Mouse (Mus musculus): ENCODE results near the gene Atp13a1. TPM values are rescaled to one million over a fixed set of nuclear protein-coding genes. Genes with fewer than 3 reads are reported as not detected.

Atp13a1 gene
- total and polyA plus RNA-seq, 3 experiments: 36.6 to 53.3 (median 51.0) TPM

DNA sequence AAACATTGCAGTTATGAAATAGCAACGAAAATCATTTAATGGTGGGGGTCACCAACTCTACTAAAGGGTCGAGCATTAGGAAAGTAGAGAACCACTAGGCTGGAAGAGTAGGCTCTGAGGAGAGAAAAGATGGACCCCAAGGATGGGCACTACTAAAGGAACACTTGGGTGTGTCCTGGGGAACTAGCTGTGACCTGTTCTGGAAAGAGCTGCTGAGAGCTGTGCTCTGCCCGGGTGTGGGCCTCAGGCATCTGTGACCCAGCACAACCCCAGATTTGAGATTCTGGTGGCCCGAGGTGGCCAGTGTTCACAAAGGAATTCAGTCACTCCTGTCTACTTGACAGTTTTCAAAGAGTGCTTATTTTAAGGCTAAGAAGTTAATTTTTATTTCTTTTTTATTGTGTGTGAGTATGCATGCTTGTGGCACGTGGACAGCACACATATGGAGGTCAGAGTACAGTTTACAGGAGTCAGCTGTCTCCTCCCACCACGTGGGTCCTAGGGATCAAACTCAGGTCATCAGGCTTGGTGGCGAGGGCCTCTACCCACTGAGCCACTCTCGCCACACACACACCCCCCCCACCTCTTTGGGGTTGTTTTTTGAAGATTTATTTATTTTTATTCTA is 46.2 kb downstream of the Atp13a1 start:
- H3K9ac ChIP-seq (ENCODE audit: insufficient read depth, low read depth): no peak overlapping the region
- H3K27me3 ChIP-seq (replicated peaks): no peaks in the 10 kb centered on the region
- peaks cover 0 to 7% of the 10 kb centered on the region in 2 experiments; a peak in 2 of 4 replicates for H3K4me1 ChIP-seq (ENCODE audit: control insufficient read depth in 1 of 2, insufficient read depth in 2 of 2)
- no peak overlapping the region for H3K27ac ChIP-seq (ENCODE audit: insufficient read depth, low read depth)
- in situ Hi-C loops (cut with MboI; ENCODE audit: low pct_ligation_motif_present, low pct_unique_long_range_greater_than_20kb, low sequenced_read_pairs): no loop called here
- no peaks in the 10 kb centered on the region for H3K9me3 ChIP-seq (replicated peaks; ENCODE audit: low read length)
- H3K4me2 ChIP-seq (ENCODE audit: insufficient read depth, low read depth, poor library complexity, severe bottlenecking): no peak overlapping the region
- TF ChIP-seq KAT2A (IDR thresholded peaks at IDR 0.05; ENCODE audit: insufficient replicate concordance, low read length) (no peak), MEF2A (IDR thresholded peaks at IDR 0.05; ENCODE audit: borderline replicate concordance, low read depth, low read length) (no peak), TCF12 (IDR thresholded peaks at IDR 0.05; ENCODE audit: low read depth, low read length) (no peak), BHLHE40 (IDR thresholded peaks at IDR 0.05; ENCODE audit: low read depth, low read length) (no peak), JUND (conservative IDR thresholded peaks at IDR 0.05; ENCODE audit: low read depth, low read length) (no peak), CHD1 (IDR thresholded peaks at IDR 0.05; ENCODE audit: low read depth, low read length) (no peak), USF1 (IDR thresholded peaks at IDR 0.05; ENCODE audit: low read depth, low read length) (no peak), POLR2A (IDR thresholded peaks at IDR 0.05; ENCODE audit: low read depth, low read length) (no peak), E2F4 (IDR thresholded peaks at IDR 0.05; ENCODE audit: insufficient replicate concordance, low read depth, low read length) (no peak)
- H3K79me2 ChIP-seq (replicated peaks; ENCODE audit: control insufficient read depth, extremely low read depth, insufficient read depth, poor library complexity, severe bottlenecking): no peaks in the 10 kb centered on the region
- peaks cover 0 to 7% of the 10 kb centered on the region in 2 experiments for H3K36me3 ChIP-seq (replicated peaks in 1 of 2; ENCODE audit: control insufficient read depth in 1 of 2, insufficient read depth in 1 of 2, low read length in 1 of 2)
- DNase-seq (ENCODE audit: extremely low read depth): no peak
- dilution Hi-C loops (cut with MboI; ENCODE audit: extremely low pct_ligation_motif_present, extremely low pct_unique_long_range_greater_than_20kb, low sequenced_read_pairs): no loop called here
- H3K4me3 ChIP-seq (replicated peaks in 1 of 3; ENCODE audit: low read depth in 2 of 3, low read length in 2 of 3, poor library complexity in 1 of 3): no peak overlapping the region

DNA sequence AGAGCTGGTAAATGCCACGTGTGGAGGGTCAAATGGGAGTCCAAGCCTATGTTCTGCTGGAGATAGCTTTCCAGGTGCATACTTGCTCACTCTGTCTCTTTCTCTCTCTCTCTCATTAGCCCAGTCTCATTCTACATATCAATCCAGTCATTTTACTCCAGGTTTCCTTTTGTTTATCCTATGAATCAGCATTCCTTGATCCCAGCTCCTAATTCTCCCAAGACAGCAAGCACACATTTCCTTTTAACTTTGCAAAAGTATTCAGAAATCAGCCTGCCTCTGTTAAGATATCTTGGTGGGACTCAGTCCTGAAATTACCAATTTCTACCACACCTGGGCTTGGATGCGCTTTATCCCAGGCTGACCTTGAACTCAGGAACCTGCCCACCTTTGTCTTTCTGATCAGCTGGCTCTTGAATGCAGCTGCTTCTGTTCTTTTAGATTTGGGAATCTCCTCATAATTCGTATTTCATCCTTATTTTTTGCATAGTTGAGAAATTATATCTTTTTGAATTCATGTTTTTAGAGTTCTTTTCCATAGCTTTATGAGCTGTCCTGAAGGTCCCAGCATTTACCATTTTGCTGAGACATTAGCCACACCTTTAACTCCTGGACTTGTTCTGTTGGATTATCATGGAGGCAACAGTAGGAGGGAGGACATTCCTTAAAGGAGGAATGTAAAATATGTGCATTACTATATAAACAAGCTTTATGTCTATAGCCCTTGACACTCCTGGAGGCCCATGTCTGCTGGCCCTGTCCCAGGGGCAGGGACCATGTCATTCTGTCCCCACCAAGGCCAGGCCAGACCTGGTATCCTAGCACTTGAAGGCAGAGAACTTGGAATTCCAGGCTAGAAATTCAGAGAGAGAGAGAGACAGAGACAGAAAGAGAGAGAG is 56.5 kb downstream of the Atp13a1 start:
- Histone ChIP-seq H3K4me2 (ENCODE audit: insufficient read depth, low read depth, poor library complexity, severe bottlenecking) (no peak overlapping the region), H3K27ac (ENCODE audit: insufficient read depth, low read depth) (no peak overlapping the region), H3K27me3 (replicated peaks) (no peaks in the 10 kb centered on the region), H3K9me3 (replicated peaks; ENCODE audit: low read length) (peaks cover 3% of the 10 kb centered on the region), H3K4me1 (ENCODE audit: control insufficient read depth in 1 of 2, insufficient read depth in 2 of 2) (peaks cover 0 to 9% of the 10 kb centered on the region in 2 experiments; a peak in 2 of 4 replicates), H3K9ac (ENCODE audit: insufficient read depth, low read depth) (no peak overlapping the region), H3K4me3 (replicated peaks in 1 of 3; ENCODE audit: low read depth in 2 of 3, low read length in 2 of 3, poor library complexity in 1 of 3) (no peak overlapping the region), H3K36me3 (replicated peaks in 1 of 2; ENCODE audit: control insufficient read depth in 1 of 2, insufficient read depth in 1 of 2, low read length in 1 of 2) (no peaks in the 10 kb centered on the region), H3K79me2 (replicated peaks; ENCODE audit: control insufficient read depth, extremely low read depth, insufficient read depth, poor library complexity, severe bottlenecking) (no peaks in the 10 kb centered on the region)
- in situ Hi-C loops (cut with MboI; ENCODE audit: low pct_ligation_motif_present, low pct_unique_long_range_greater_than_20kb, low sequenced_read_pairs): no loop called here
- no peak for TF ChIP-seq UBTF (IDR thresholded peaks at IDR 0.05; ENCODE audit: low read depth, low read length)
- TF ChIP-seq USF1 (IDR thresholded peaks at IDR 0.05; ENCODE audit: low read depth, low read length): no peak
- TF ChIP-seq NRF1 (IDR thresholded peaks at IDR 0.05; ENCODE audit: low read depth, low read length): no peak
- TF ChIP-seq POLR2A (IDR thresholded peaks at IDR 0.05; ENCODE audit: low read depth, low read length): no peak
- TF ChIP-seq SIN3A (IDR thresholded peaks at IDR 0.05; ENCODE audit: low read length): no peak
- TF ChIP-seq RAD21 (IDR thresholded peaks at IDR 0.05; ENCODE audit: low read depth, low read length): no peak
- TF ChIP-seq GABPA (IDR thresholded peaks at IDR 0.05; ENCODE audit: insufficient replicate concordance, low read depth, low read length): no peak
- TF ChIP-seq PAX5 (IDR thresholded peaks at IDR 0.05; ENCODE audit: low read length): no peak
- no peak for TF ChIP-seq TCF12 (IDR thresholded peaks at IDR 0.05; ENCODE audit: low read depth, low read length)
- TF ChIP-seq USF2 (conservative IDR thresholded peaks at IDR 0.05; ENCODE audit: low read depth, low read length): no peak
- no peak for TF ChIP-seq SMC3 (IDR thresholded peaks at IDR 0.05; ENCODE audit: low read depth, low read length)
- TF ChIP-seq JUND (conservative IDR thresholded peaks at IDR 0.05; ENCODE audit: low read depth, low read length): no peak
- no peak for TF ChIP-seq RCOR1 (conservative IDR thresholded peaks at IDR 0.05; ENCODE audit: low read depth, low read length)
- no peak for TF ChIP-seq IRF4 (IDR thresholded peaks at IDR 0.05; ENCODE audit: low read depth, low read length)
- no peak for TF ChIP-seq ZMIZ1 (IDR thresholded peaks at IDR 0.05; ENCODE audit: low read depth, low read length)
- TF ChIP-seq E2F4 (IDR thresholded peaks at IDR 0.05; ENCODE audit: insufficient replicate concordance, low read depth, low read length): no peak
- dilution Hi-C loops (cut with MboI; ENCODE audit: extremely low pct_ligation_motif_present, extremely low pct_unique_long_range_greater_than_20kb, low sequenced_read_pairs): no loop called here
- DNase-seq (ENCODE audit: extremely low read depth): no peak

Data from CH12.LX (cell line).